12 mouse cellular contexts compared by ENCODE assay signal in genomic region chr4:141572668-141573358, GRCm38 (mm10). TPM values are rescaled to one million over a fixed set of nuclear protein-coding genes. Genes with fewer than 3 reads are reported as not detected.
A peak's percentile ranks its signal among the peaks of the same experiment; 100 is the strongest.
DNase-seq lines count a peak whose midpoint lies in the region; ATAC-seq and TF ChIP-seq lines count a peak whose summit lies in the region.
"Had no signal": no experiment of that assay in that cellular context is flagged by ENCODE, and none has a peak within 500 bp of the region (broad histone marks: within the 10 kb centered on the region; RNA-seq: fewer than 3 reads in every experiment).

No protein-coding gene starts in this region.

- no peak for ATAC-seq in heart, postnatal 0 days (ENCODE audit: insufficient read depth, low read depth)
- ATAC-seq in intestine, embryonic 16.5 days, result peak; percentile 26; the same call in 1 of the 2 replicates
- ATAC-seq in megakaryocyte, adult 5-6 weeks (ENCODE audit: poor library complexity, severe bottlenecking), result peak; percentile 43
- no peak for ATAC-seq in forebrain, embryonic 13.5 days
- ATAC-seq: inflammation-experienced regulatory T-cells, adult 6 months had no signal

- no peaks in the 10 kb centered on the region for H3K9me3 ChIP-seq in heart, postnatal 0 days (replicated peaks; ENCODE audit: control insufficient read depth, low read length)
- no peaks in the 10 kb centered on the region for H3K9me3 ChIP-seq in ES-E14 (ENCODE audit: control insufficient read depth, insufficient read depth, low read depth, low read length)
- no peaks in the 10 kb centered on the region; the same call in 1 of the 2 replicates for H3K9me3 ChIP-seq in intestine, embryonic 16.5 days (ENCODE audit: control insufficient read depth, low read length)
- H3K9me3 ChIP-seq in hindbrain, embryonic 10.5 days, result no peaks in the 10 kb centered on the region
- H3K9me3 ChIP-seq in forebrain, embryonic 13.5 days (replicated peaks), result no peaks in the 10 kb centered on the region
- H3K9me3 ChIP-seq: G1E had no signal

- peak overlapping the region; percentile 60 for H3K27ac ChIP-seq in heart, postnatal 0 days (ENCODE audit: low read depth)
- peak overlapping the region; percentile 97 for H3K27ac ChIP-seq in ES-E14 (ENCODE audit: insufficient read depth, low read depth, low read length, poor library complexity, severe bottlenecking)
- peak overlapping the region; percentile 85 for H3K27ac ChIP-seq in intestine, embryonic 16.5 days (ENCODE audit: low read length)
- no peak overlapping the region for H3K27ac ChIP-seq in hindbrain, embryonic 10.5 days
- H3K27ac ChIP-seq in forebrain, embryonic 13.5 days, result no peak overlapping the region
- H3K27ac ChIP-seq: liver, embryonic 13.5 days; neural tube, embryonic 13.5 days had no signal

- peaks cover 5% of the 10 kb centered on the region; the same call in 1 of the 2 replicates for H3K4me1 ChIP-seq in heart, postnatal 0 days (ENCODE audit: control insufficient read depth, insufficient read depth)
- H3K4me1 ChIP-seq in ES-E14 (ENCODE audit: control insufficient read depth in 2 of 2, insufficient read depth in 2 of 2, low read length in 2 of 2, poor library complexity in 1 of 2), result peaks cover 13 to 40% of the 10 kb centered on the region in 2 experiments
- H3K4me1 ChIP-seq in intestine, embryonic 16.5 days (ENCODE audit: control insufficient read depth, insufficient read depth, low read length), result peaks cover 39% of the 10 kb centered on the region
- no peaks in the 10 kb centered on the region for H3K4me1 ChIP-seq in hindbrain, embryonic 10.5 days (replicated peaks)
- 0 out of 2 replicates have a peak, but pooled peaks cover 3% of the 10 kb centered on the region for H3K4me1 ChIP-seq in forebrain, embryonic 13.5 days
- H3K4me1 ChIP-seq: neural tube, embryonic 13.5 days had no signal

- WGBS in heart, postnatal 0 days, result 72% methylated on average over 7 of the region's 7 CpGs
- WGBS in intestine, embryonic 16.5 days, result 61% methylated on average over 7 of the region's 7 CpGs
- WGBS in hindbrain, embryonic 10.5 days, result 79% methylated on average over 7 of the region's 7 CpGs
- WGBS in forebrain, embryonic 13.5 days, result 79% methylated on average over 7 of the region's 7 CpGs

- intact Hi-C loops in heart, postnatal 10 days (cut with DNase I), result no loop called here

- DNase-seq in heart, postnatal 0 days (ENCODE audit: low spot score), result no peak
- no peak for DNase-seq in heart, postnatal 10 days
- DNase-seq in ES-E14 (ENCODE audit: low read depth, low spot score), result no peak
- no peak for DNase-seq in hindbrain, embryonic 10.5 days (ENCODE audit: low spot score)
- DNase-seq in urinary bladder, postnatal 36 days (ENCODE audit: low spot score in 2 of 2), result no peak
- DNase-seq: liver, embryonic 13.5 days had no signal

- H3K4me3 ChIP-seq in heart, postnatal 0 days (ENCODE audit: low read depth, low read length), result no peak overlapping the region
- peak overlapping the region in 1 of 2 experiments; percentile 38; a peak in 1 of 4 replicates for H3K4me3 ChIP-seq in ES-E14 (ENCODE audit: insufficient read depth in 1 of 2, low read depth in 1 of 2, low read length in 2 of 2, poor library complexity in 1 of 2, severe bottlenecking in 1 of 2)
- H3K4me3 ChIP-seq in intestine, embryonic 16.5 days (ENCODE audit: low read length), result no peak overlapping the region
- no peak overlapping the region for H3K4me3 ChIP-seq in hindbrain, embryonic 10.5 days
- H3K4me3 ChIP-seq in forebrain, embryonic 13.5 days, result no peak overlapping the region
- H3K4me3 ChIP-seq: liver, embryonic 13.5 days; neural tube, embryonic 13.5 days had no signal

- H3K4me2 ChIP-seq in heart, postnatal 0 days (ENCODE audit: low read depth, low read length), result no peak overlapping the region
- H3K4me2 ChIP-seq in intestine, embryonic 16.5 days (ENCODE audit: low read depth, low read length), result peak overlapping the region; percentile 10
- H3K4me2 ChIP-seq in forebrain, embryonic 13.5 days, result no peak overlapping the region
- H3K4me2 ChIP-seq: liver, embryonic 13.5 days; neural tube, embryonic 13.5 days had no signal

- TF ChIP-seq CTCF in heart, postnatal 0 days (IDR thresholded peaks at IDR 0.05; ENCODE audit: low read depth), result no peak

- in situ Hi-C loops in ES-E14 (cut with MboI; ENCODE audit: low sequenced_read_pairs in 2 of 2, unreplicated experiment in 2 of 2), result no loop called here

- no peaks in the 10 kb centered on the region for H3K27me3 ChIP-seq in heart, postnatal 0 days (ENCODE audit: control insufficient read depth, insufficient read depth, low read length)
- no peaks in the 10 kb centered on the region for H3K27me3 ChIP-seq in intestine, embryonic 16.5 days (replicated peaks; ENCODE audit: control insufficient read depth, insufficient read depth, low read length)
- H3K27me3 ChIP-seq in hindbrain, embryonic 10.5 days (ENCODE audit: insufficient read depth, poor library complexity, severe bottlenecking), result no peaks in the 10 kb centered on the region
- no peaks in the 10 kb centered on the region; the same call in 1 of the 2 replicates for H3K27me3 ChIP-seq in forebrain, embryonic 13.5 days
- H3K27me3 ChIP-seq: neural tube, embryonic 13.5 days had no signal

- H3K9ac ChIP-seq in heart, postnatal 0 days (replicated peaks; ENCODE audit: low read depth, low read length), result no peak overlapping the region
- peak overlapping the region; percentile 76 for H3K9ac ChIP-seq in ES-E14 (ENCODE audit: insufficient read depth, low read depth, low read length, poor library complexity, severe bottlenecking)
- peak overlapping the region; percentile 23 for H3K9ac ChIP-seq in intestine, embryonic 16.5 days (ENCODE audit: low read depth, low read length)
- no peak overlapping the region for H3K9ac ChIP-seq in forebrain, embryonic 13.5 days
- H3K9ac ChIP-seq: liver, embryonic 13.5 days; neural tube, embryonic 13.5 days had no signal

- no peak for TF ChIP-seq EP300 in heart, postnatal 0 days (IDR thresholded peaks at IDR 0.05; ENCODE audit: low read depth)

- H3K36me3 ChIP-seq in heart, postnatal 0 days (replicated peaks; ENCODE audit: control insufficient read depth, insufficient read depth, low read length), result peaks cover 19% of the 10 kb centered on the region
- peaks cover 6% of the 10 kb centered on the region for H3K36me3 ChIP-seq in ES-E14 (ENCODE audit: control insufficient read depth, insufficient read depth, low read length, poor library complexity, severe bottlenecking)
- peaks cover 12% of the 10 kb centered on the region for H3K36me3 ChIP-seq in intestine, embryonic 16.5 days (ENCODE audit: control insufficient read depth, insufficient read depth, low read length)
- peaks cover 9% of the 10 kb centered on the region for H3K36me3 ChIP-seq in hindbrain, embryonic 10.5 days
- H3K36me3 ChIP-seq in forebrain, embryonic 13.5 days (ENCODE audit: poor library complexity, severe bottlenecking), result no peaks in the 10 kb centered on the region
- H3K36me3 ChIP-seq: G1E; liver, embryonic 13.5 days had no signal

TF ChIP-seq in ES-E14, 5 proteins besides CTCF, POLR2A, EP300 and RAD21 (continues in another document):
- no peak for TF ChIP-seq CHD2 (IDR thresholded peaks at IDR 0.05; ENCODE audit: low read depth, low read length)

RNA-seq across cellular contexts. Expression of gene Fblim1, which starts 33.1 kb away (rescaled TPM):
- total RNA-seq in heart, postnatal 0 days (2014; rRNA removed; ENCODE audit: low replicate concordance), result 48.3 and 61.5 TPM in 2 replicates
- 47.1 and 57.5 TPM in 2 replicates for polyA plus RNA-seq in heart, postnatal 0 days (2015; fragmentation: Nextera tagmentation; extraction: Ambion mirVana)
- 100 to 1,000 TPM; 241 to 248 TPM for total RNA-seq in heart, postnatal 10 days (2021)
- 71.3 and 112 TPM in 2 replicates for total RNA-seq in ES-E14 (2012; rRNA removed)
- polyA plus RNA-seq in intestine, embryonic 16.5 days (2015; fragmentation: Nextera tagmentation; extraction: Ambion mirVana), result 63.8 and 66.2 TPM in 2 replicates
- not detected in 2 replicates for total RNA-seq in megakaryocyte, adult 5-6 weeks (2015)
- not detected in 2 replicates for total RNA-seq in megakaryocyte, adult 5-6 weeks (2017)
- polyA plus RNA-seq in hindbrain, embryonic 10.5 days (2016; fragmentation: Nextera tagmentation; extraction: Ambion mirVana), result 33.7 and 34.4 TPM in 2 replicates
- polyA plus RNA-seq in forebrain, embryonic 13.5 days (2015; fragmentation: Nextera tagmentation; extraction: Ambion mirVana), result 11.1 and 13.9 TPM in 2 replicates
- polyA plus RNA-seq: G1E had no signal

RNA-seq across cellular contexts. Expression of gene Spen, which starts 34.4 kb away (rescaled TPM):
- total RNA-seq in heart, postnatal 0 days (2014; rRNA removed; ENCODE audit: low replicate concordance), result 2.3 and 5.9 TPM in 2 replicates
- 4.3 and 4.9 TPM in 2 replicates for polyA plus RNA-seq in heart, postnatal 0 days (2015; fragmentation: Nextera tagmentation; extraction: Ambion mirVana)
- 10 to 100 TPM; 32.1 to 34.2 TPM for total RNA-seq in heart, postnatal 10 days (2021)
- total RNA-seq in ES-E14 (2012; rRNA removed), result 51.5 and 58.6 TPM in 2 replicates
- 6.2 and 6.3 TPM in 2 replicates for polyA plus RNA-seq in intestine, embryonic 16.5 days (2015; fragmentation: Nextera tagmentation; extraction: Ambion mirVana)
- total RNA-seq in megakaryocyte, adult 5-6 weeks (2015), result 30.4 and 34.2 TPM in 2 replicates
- 28.7 and 39.3 TPM in 2 replicates for total RNA-seq in megakaryocyte, adult 5-6 weeks (2017)
- polyA plus RNA-seq in hindbrain, embryonic 10.5 days (2016; fragmentation: Nextera tagmentation; extraction: Ambion mirVana), result 12.8 and 14.2 TPM in 2 replicates
- 16.7 and 17.1 TPM in 2 replicates for polyA plus RNA-seq in forebrain, embryonic 13.5 days (2015; fragmentation: Nextera tagmentation; extraction: Ambion mirVana)

RNA-seq across cellular contexts. Expression of gene Tmem82, which starts 45.6 kb away (rescaled TPM):
- total RNA-seq in heart, postnatal 0 days (2014; rRNA removed; ENCODE audit: low replicate concordance), result 0.89 and 6.1 TPM in 2 replicates
- 6.8 and 7.3 TPM in 2 replicates for polyA plus RNA-seq in heart, postnatal 0 days (2015; fragmentation: Nextera tagmentation; extraction: Ambion mirVana)
- 10 to 100 TPM; 11.2 to 15.6 TPM for total RNA-seq in heart, postnatal 10 days (2021)
- 3.9 and 10.1 TPM in 2 replicates for total RNA-seq in ES-E14 (2012; rRNA removed)
- 31.7 and 36.4 TPM in 2 replicates for polyA plus RNA-seq in intestine, embryonic 16.5 days (2015; fragmentation: Nextera tagmentation; extraction: Ambion mirVana)
- 0.16 TPM in 1 of 2 replicates, not detected in the other for total RNA-seq in megakaryocyte, adult 5-6 weeks (2015)
- total RNA-seq in megakaryocyte, adult 5-6 weeks (2017), result 0.26 TPM in 1 of 2 replicates, not detected in the other
- polyA plus RNA-seq in hindbrain, embryonic 10.5 days (2016; fragmentation: Nextera tagmentation; extraction: Ambion mirVana), result 1.2 and 1.5 TPM in 2 replicates
- polyA plus RNA-seq in forebrain, embryonic 13.5 days (2015; fragmentation: Nextera tagmentation; extraction: Ambion mirVana), result 0.17 TPM in 1 of 2 replicates, not detected in the other
- polyA plus RNA-seq: G1E had no signal

RNA-seq across cellular contexts. Expression of gene Slc25a34, which starts 50.8 kb away (rescaled TPM):
- 12.8 and 56.2 TPM in 2 replicates for total RNA-seq in heart, postnatal 0 days (2014; rRNA removed; ENCODE audit: low replicate concordance)
- polyA plus RNA-seq in heart, postnatal 0 days (2015; fragmentation: Nextera tagmentation; extraction: Ambion mirVana), result 17.9 and 20.6 TPM in 2 replicates
- total RNA-seq in heart, postnatal 10 days (2021), result 10 to 100 TPM; 81.1 to 84.5 TPM
- total RNA-seq in ES-E14 (2012; rRNA removed), result 0.76 and 0.79 TPM in 2 replicates
- polyA plus RNA-seq in intestine, embryonic 16.5 days (2015; fragmentation: Nextera tagmentation; extraction: Ambion mirVana), result 7.4 and 10.5 TPM in 2 replicates
- not detected in 2 replicates for total RNA-seq in megakaryocyte, adult 5-6 weeks (2015)
- not detected in 2 replicates for total RNA-seq in megakaryocyte, adult 5-6 weeks (2017)
- polyA plus RNA-seq in hindbrain, embryonic 10.5 days (2016; fragmentation: Nextera tagmentation; extraction: Ambion mirVana), result 0.10 TPM in 1 of 2 replicates, not detected in the other
- 0.08 and 0.13 TPM in 2 replicates for polyA plus RNA-seq in forebrain, embryonic 13.5 days (2015; fragmentation: Nextera tagmentation; extraction: Ambion mirVana)
- polyA plus RNA-seq: G1E had no signal

Comparison
In these comparisons a context has a peak if more than half of its experiments do, and no peak if none do; other contexts are left out.
1. ATAC-seq: peak in intestine, embryonic 16.5 days (single experiment) and megakaryocyte, adult 5-6 weeks (single experiment); none in heart, postnatal 0 days (single experiment) and forebrain, embryonic 13.5 days (single experiment).
2. H3K27ac ChIP-seq: peak in heart, postnatal 0 days (single experiment), ES-E14 (single experiment) and intestine, embryonic 16.5 days (single experiment); none in hindbrain, embryonic 10.5 days (single experiment) and forebrain, embryonic 13.5 days (single experiment).
3. H3K9ac ChIP-seq: peak in ES-E14 (single experiment) and intestine, embryonic 16.5 days (single experiment); none in heart, postnatal 0 days (single experiment) and forebrain, embryonic 13.5 days (single experiment).
4. RNA of gene Fblim1, which starts 33.1 kb away (total RNA-seq): 241 to 248 TPM in heart, postnatal 10 days, 71.3 to 112 TPM in ES-E14 and 48.3 to 61.5 TPM in heart, postnatal 0 days; not detected in megakaryocyte, adult 5-6 weeks; every median in the first group is over 10 times any median in the second.